Mouse (Mus musculus) forelimb bud, embryonic 11.5 days (tissue): ENCODE results near the gene Lsamp.
A peak's percentile ranks its signal among the peaks of the same experiment; 100 is the strongest.

ENCODE experiments used
- DNase-seq: peaks from one replicate; pipeline ENCODE4 v3.0.0-alpha.2; 2012; ENCODE audit warnings: low read depth, low spot score

The Lsamp gene

GRCm38 (mm10) chr16:40656871-40657270 lies 672.7 kb downstream of the Lsamp start:
- DNase-seq, result no peak

GRCm38 (mm10) chr16:40685531-40685930 lies 701.4 kb downstream of the Lsamp start:
- no peak for DNase-seq

- DNase-seq, result no peak
Observed at GRCm38 (mm10) chr16:40692292-40692691, 708.1 kb downstream of the Lsamp start.

- DNase-seq, result peak; percentile 16
Observed at GRCm38 (mm10) chr16:40697253-40697652, 713.1 kb downstream of the Lsamp start.

- no peak for DNase-seq
Observed at GRCm38 (mm10) chr16:40708558-40708957, 724.4 kb downstream of the Lsamp start.

GRCm38 (mm10) chr16:40709574-40709973 lies 725.4 kb downstream of the Lsamp start:
- no peak for DNase-seq

GRCm38 (mm10) chr16:40710068-40710467 lies 725.9 kb downstream of the Lsamp start:
- DNase-seq, result no peak

- no peak for DNase-seq
Observed at GRCm38 (mm10) chr16:40710491-40710890, 726.3 kb downstream of the Lsamp start.

- no peak for DNase-seq
Observed at GRCm38 (mm10) chr16:40713725-40714124, 729.6 kb downstream of the Lsamp start.

GRCm38 (mm10) chr16:40739015-40739414 lies 754.9 kb downstream of the Lsamp start:
- peak; percentile 68 for DNase-seq

- no peak for DNase-seq
Observed at GRCm38 (mm10) chr16:40739771-40740170, 755.6 kb downstream of the Lsamp start.

GRCm38 (mm10) chr16:40740273-40740672 lies 756.1 kb downstream of the Lsamp start:
- DNase-seq, result no peak

- no peak for DNase-seq
Observed at GRCm38 (mm10) chr16:40827191-40827590, 843.0 kb downstream of the Lsamp start.

- no peak for DNase-seq
Observed at GRCm38 (mm10) chr16:40831536-40831935, 847.4 kb downstream of the Lsamp start.

GRCm38 (mm10) chr16:40841765-40842164 lies 857.6 kb downstream of the Lsamp start:
- no peak for DNase-seq

GRCm38 (mm10) chr16:40866733-40867132 lies 882.6 kb downstream of the Lsamp start:
- DNase-seq, result no peak

GRCm38 (mm10) chr16:40878301-40878700 lies 894.1 kb downstream of the Lsamp start:
- no peak for DNase-seq

- DNase-seq, result no peak
Observed at GRCm38 (mm10) chr16:40881942-40882341, 897.8 kb downstream of the Lsamp start.

- DNase-seq, result peak; percentile 26
Observed at GRCm38 (mm10) chr16:40891338-40891737, 907.2 kb downstream of the Lsamp start.

- DNase-seq, result no peak
Observed at GRCm38 (mm10) chr16:40897768-40898327, 913.7 kb downstream of the Lsamp start.

- no peak for DNase-seq
Observed at GRCm38 (mm10) chr16:40907892-40908291, 923.7 kb downstream of the Lsamp start.

- no peak for DNase-seq
Observed at GRCm38 (mm10) chr16:40914141-40914540, 930.0 kb downstream of the Lsamp start.

GRCm38 (mm10) chr16:40930596-40930995 lies 946.4 kb downstream of the Lsamp start:
- no peak for DNase-seq

GRCm38 (mm10) chr16:40942266-40942665 lies 958.1 kb downstream of the Lsamp start:
- no peak for DNase-seq
